Mouse (Mus musculus): Measurements from ENCODE around the gene Tomm5. TPM values are rescaled to one million over a fixed set of nuclear protein-coding genes. Genes with fewer than 3 reads are reported as not detected.
"Not testable (repeated sequence)": the region's sequence is repeated elsewhere in the genome, so short reads cannot be mapped to it uniquely, and the experiment has no call there.

Tomm5 gene
- total RNA-seq, 1 experiment from 2014 or later, result 86.5 TPM

DNA sequence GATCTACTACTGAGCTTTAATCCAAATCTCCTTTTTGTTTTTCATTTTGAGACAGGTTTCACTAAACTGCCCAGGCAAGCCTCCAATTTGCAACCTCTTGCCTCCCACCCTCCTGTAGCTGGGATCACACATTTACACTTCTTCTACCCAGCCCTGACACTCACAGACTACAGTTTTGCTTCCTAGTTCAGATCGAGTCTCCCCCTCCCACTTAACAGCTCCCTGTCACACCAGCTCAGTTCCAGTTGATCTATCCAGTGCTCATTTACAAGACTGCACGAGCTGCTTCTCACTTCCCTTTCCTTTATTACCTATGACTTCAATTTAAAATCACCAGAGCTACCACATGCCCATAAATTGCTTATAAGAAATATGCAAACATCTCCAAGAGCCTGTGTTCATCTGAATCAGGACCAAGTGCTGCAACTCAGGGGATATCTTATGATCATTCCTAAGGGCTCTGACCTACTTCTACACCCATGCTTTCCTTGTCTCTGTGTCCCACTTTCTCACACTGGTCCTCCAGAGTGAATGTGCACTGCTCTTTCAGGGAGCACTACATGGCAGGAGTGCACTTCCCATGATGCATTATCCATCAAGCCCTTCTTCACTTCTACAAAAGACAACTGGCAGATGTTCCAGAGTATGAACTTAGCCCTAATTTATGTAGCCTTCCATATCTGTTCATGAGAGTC, 41.7 kb downstream of the Tomm5 start:
- no peak for DNase-seq

DNA sequence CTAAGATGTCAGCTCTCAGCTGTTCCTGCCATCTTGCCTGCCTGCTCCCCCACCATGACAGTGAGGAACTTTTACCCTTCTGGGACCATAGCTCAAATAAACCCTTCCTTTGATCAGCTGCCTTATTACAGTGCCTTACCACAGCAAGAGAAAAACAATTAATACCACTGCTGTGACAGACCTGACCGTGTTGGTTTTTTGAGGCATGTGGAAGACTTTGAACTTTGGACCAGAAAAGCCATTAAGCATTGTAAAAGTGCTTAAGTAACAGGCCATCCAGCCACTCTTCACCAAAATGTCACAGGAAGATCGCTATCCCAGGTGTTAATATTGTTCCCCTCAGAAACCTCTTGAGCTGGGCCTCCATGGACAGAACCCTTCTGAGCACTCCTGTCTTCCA, 43.3 kb downstream of the Tomm5 start:
- DNase-seq, result no peak

DNA sequence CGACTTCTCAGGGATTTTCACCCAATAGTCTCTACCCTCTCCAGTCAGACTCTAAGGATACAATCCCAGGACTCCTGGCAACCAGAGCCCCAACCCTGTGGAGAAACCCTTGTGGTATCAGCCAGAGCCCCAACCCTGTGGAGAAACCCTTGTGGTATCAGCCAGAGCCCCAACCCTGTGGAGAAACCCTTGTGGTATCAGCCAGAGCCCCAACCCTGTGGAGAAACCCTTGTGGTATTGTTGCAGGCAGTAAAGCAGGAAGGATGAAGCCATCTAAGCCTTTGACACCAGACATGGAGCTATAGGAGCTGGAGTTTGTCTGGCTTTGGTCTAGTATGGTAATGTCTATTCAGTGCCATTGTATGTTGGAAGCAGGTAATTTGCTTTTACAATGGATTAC, 44.1 kb downstream of the Tomm5 start:
- not testable (repeated sequence) for DNase-seq

- no peak for DNase-seq
Measured at GRCm38 (mm10) chr4:45055451-45055850, 52.5 kb downstream of the Tomm5 start.

Other genes with a start within 250 kb of the Tomm5 start
- 196 and 217 TPM in 2 replicates for gene Grhpr, start 126.7 kb downstream of the Tomm5 start, total RNA-seq (2021)
- 12.8 and 15.3 TPM in 2 replicates for gene Zbtb5, start 95.7 kb downstream of the Tomm5 start, total RNA-seq (2021)
- gene Polr1e, start 89.5 kb downstream of the Tomm5 start, total RNA-seq (2021), result 13.1 and 14.3 TPM in 2 replicates
- gene Fbxo10, start 23.5 kb downstream of the Tomm5 start, total RNA-seq (2021), result 6.9 and 12.5 TPM in 2 replicates
- gene Frmpd1, start 76.8 kb upstream of the Tomm5 start, total RNA-seq (2021), result 3.7 and 7.2 TPM in 2 replicates
- gene Trmt10b, start 189.0 kb upstream of the Tomm5 start, total RNA-seq (2021), result 10.2 and 14.9 TPM in 2 replicates
- 27.0 and 27.1 TPM in 2 replicates for gene Dcaf10, start 234.0 kb upstream of the Tomm5 start, total RNA-seq (2021)
- 31.9 and 32.7 TPM in 2 replicates for gene Exosc3, start 234.6 kb upstream of the Tomm5 start, total RNA-seq (2021)